Mouse (Mus musculus): ENCODE data around the gene Ank3. TPM values are rescaled to one million over a fixed set of nuclear protein-coding genes. Genes with fewer than 3 reads are reported as not detected.

Ank3 gene
- total and polyA plus RNA-seq, 2 experiments from 2014 or later = 23.4 to 64.7 TPM

- H3K4me1 ChIP-seq (ENCODE audit: control insufficient read depth, insufficient read depth) = peaks cover 29% of the 10 kb centered on the region
- peak; percentile 72 for ATAC-seq (ENCODE audit: insufficient read depth, low read depth)
- H3K27me3 ChIP-seq (ENCODE audit: control insufficient read depth, insufficient read depth, low read length) = no peaks in the 10 kb centered on the region
- peak overlapping the region; percentile 14 for H3K4me3 ChIP-seq (ENCODE audit: low read depth, low read length)
- no peak for TF ChIP-seq CTCF (IDR thresholded peaks at IDR 0.05; ENCODE audit: low read depth)
- 0 out of 2 replicates have a peak, but pooled peaks have one; percentile 19 for TF ChIP-seq EP300 (IDR thresholded peaks at IDR 0.05; ENCODE audit: low read depth)
- H3K9ac ChIP-seq (replicated peaks; ENCODE audit: low read depth, low read length) = no peak overlapping the region
- 48% methylated on average over 16 of the region's 16 CpGs for WGBS
- H3K27ac ChIP-seq (ENCODE audit: low read depth) = peak overlapping the region; percentile 73
- H3K9me3 ChIP-seq (replicated peaks; ENCODE audit: control insufficient read depth, low read length) = no peaks in the 10 kb centered on the region
- DNase-seq (ENCODE audit: low spot score) = peak; percentile 52
- H3K4me2 ChIP-seq (ENCODE audit: low read depth, low read length) = peak overlapping the region; percentile 42
- no peaks in the 10 kb centered on the region for H3K36me3 ChIP-seq (replicated peaks; ENCODE audit: control insufficient read depth, insufficient read depth, low read length)
Observed at GRCm38 (mm10) chr10:69617537-69618112, 219.1 kb downstream of the Ank3 start.

DNA sequence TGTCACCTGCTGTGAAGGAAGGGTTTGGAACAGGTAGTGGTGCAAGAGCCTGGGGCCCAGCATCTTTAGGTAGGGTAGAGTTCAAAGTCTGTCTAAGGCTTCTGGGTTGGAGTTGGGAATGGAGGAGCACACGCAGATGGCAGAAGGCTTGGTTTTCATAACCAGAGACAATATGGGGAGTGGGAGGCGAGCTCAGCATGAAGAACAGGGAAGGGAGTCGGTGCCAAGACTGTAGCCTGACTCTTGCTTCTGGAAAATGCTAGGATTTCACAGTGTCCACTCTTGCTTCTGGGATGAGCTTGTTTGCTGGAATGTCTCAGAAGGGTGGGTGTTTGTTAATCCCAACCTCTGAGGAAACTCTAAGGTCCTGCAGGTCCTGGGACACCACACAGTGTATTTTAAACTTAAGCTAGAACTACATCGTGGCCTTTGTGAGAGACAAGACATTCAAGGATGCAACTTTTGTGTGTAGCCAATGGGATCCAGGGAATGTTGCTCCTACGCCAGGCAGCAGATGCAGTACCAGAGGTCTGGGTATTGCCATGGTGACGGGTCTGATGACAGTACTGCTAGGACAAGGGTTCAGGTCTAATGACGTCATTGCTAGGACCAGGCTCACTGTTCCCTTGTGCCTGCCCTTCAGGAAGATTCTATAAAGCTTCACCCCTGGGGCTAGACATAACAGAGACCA lies 222.3 kb downstream of the Ank3 start:
- 73% methylated on average over 7 of the region's 7 CpGs for WGBS
- peaks cover 29% of the 10 kb centered on the region for H3K4me1 ChIP-seq (ENCODE audit: control insufficient read depth, insufficient read depth)
- TF ChIP-seq EP300 (IDR thresholded peaks at IDR 0.05; ENCODE audit: low read depth) (no peak), CTCF (IDR thresholded peaks at IDR 0.05; ENCODE audit: low read depth) (no peak)
- no peaks in the 10 kb centered on the region for H3K36me3 ChIP-seq (replicated peaks; ENCODE audit: control insufficient read depth, insufficient read depth, low read length)
- no peak overlapping the region for H3K4me3 ChIP-seq (ENCODE audit: low read depth, low read length)
- no peak overlapping the region for H3K4me2 ChIP-seq (ENCODE audit: low read depth, low read length)
- no peak overlapping the region for H3K9ac ChIP-seq (replicated peaks; ENCODE audit: low read depth, low read length)
- ATAC-seq (ENCODE audit: insufficient read depth, low read depth) = no peak
- H3K9me3 ChIP-seq (replicated peaks; ENCODE audit: control insufficient read depth, low read length) = no peaks in the 10 kb centered on the region
- no peak for DNase-seq (ENCODE audit: low spot score)
- no peaks in the 10 kb centered on the region for H3K27me3 ChIP-seq (ENCODE audit: control insufficient read depth, insufficient read depth, low read length)
- H3K27ac ChIP-seq (ENCODE audit: low read depth) = no peak overlapping the region

- DNase-seq (ENCODE audit: low spot score) = no peak
- TF ChIP-seq CTCF (IDR thresholded peaks at IDR 0.05; ENCODE audit: low read depth) = no peak
- TF ChIP-seq EP300 (IDR thresholded peaks at IDR 0.05; ENCODE audit: low read depth) = no peak
- H3K27me3 ChIP-seq (ENCODE audit: control insufficient read depth, insufficient read depth, low read length) = no peaks in the 10 kb centered on the region
Observed at GRCm38 (mm10) chr10:69627767-69628166, 229.2 kb downstream of the Ank3 start.

DNA sequence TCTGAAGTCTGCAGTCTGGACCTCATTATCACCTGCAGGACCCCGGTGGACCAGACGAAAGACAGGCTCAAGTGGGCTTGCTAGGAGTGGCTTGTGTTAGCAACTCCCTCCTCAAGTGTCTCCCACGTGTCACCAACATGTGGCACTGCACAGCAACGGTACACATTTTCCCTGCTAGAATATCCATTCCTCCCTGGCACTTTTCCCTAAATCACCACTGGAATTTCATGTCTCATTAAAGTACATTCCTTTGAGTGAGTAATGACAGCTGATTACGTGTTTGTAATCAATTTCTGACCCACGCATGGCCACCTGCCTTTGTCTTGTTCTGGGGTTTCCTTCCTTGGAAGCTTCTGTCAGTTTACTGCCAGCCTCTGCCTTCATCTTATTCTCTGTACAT lies 230.2 kb downstream of the Ank3 start:
- DNase-seq (ENCODE audit: low spot score) = peak; percentile 22
- H3K36me3 ChIP-seq (replicated peaks; ENCODE audit: control insufficient read depth, insufficient read depth, low read length) = no peaks in the 10 kb centered on the region
- H3K27ac ChIP-seq (ENCODE audit: low read depth) = no peak overlapping the region; the same call in 1 of the 2 replicates
- H3K4me2 ChIP-seq (ENCODE audit: low read depth, low read length) = no peak overlapping the region
- no peak for ATAC-seq (ENCODE audit: insufficient read depth, low read depth)
- H3K9me3 ChIP-seq (replicated peaks; ENCODE audit: control insufficient read depth, low read length) = no peaks in the 10 kb centered on the region
- TF ChIP-seq EP300 (IDR thresholded peaks at IDR 0.05; ENCODE audit: low read depth) (no peak), CTCF (IDR thresholded peaks at IDR 0.05; ENCODE audit: low read depth) (no peak)
- 22% methylated on average over 6 of the region's 6 CpGs for WGBS
- no peak overlapping the region for H3K9ac ChIP-seq (replicated peaks; ENCODE audit: low read depth, low read length)
- no peaks in the 10 kb centered on the region for H3K27me3 ChIP-seq (ENCODE audit: control insufficient read depth, insufficient read depth, low read length)
- no peak overlapping the region for H3K4me3 ChIP-seq (ENCODE audit: low read depth, low read length)
- no peaks in the 10 kb centered on the region for H3K4me1 ChIP-seq (ENCODE audit: control insufficient read depth, insufficient read depth)

More at GRCm38 (mm10) chr10:69627767-69628166, 229.2 kb downstream of the Ank3 start:
- no peak overlapping the region for H3K4me3 ChIP-seq (ENCODE audit: low read depth, low read length)
- no peaks in the 10 kb centered on the region for H3K4me1 ChIP-seq (ENCODE audit: control insufficient read depth, insufficient read depth)
- no peak overlapping the region for H3K27ac ChIP-seq (ENCODE audit: low read depth)
- WGBS = 68% methylated on average over 3 of the region's 3 CpGs
- no peaks in the 10 kb centered on the region for H3K36me3 ChIP-seq (replicated peaks; ENCODE audit: control insufficient read depth, insufficient read depth, low read length)
- H3K4me2 ChIP-seq (ENCODE audit: low read depth, low read length) = no peak overlapping the region
- no peaks in the 10 kb centered on the region for H3K9me3 ChIP-seq (replicated peaks; ENCODE audit: control insufficient read depth, low read length)
- ATAC-seq (ENCODE audit: insufficient read depth, low read depth) = no peak
- no peak overlapping the region for H3K9ac ChIP-seq (replicated peaks; ENCODE audit: low read depth, low read length)

DNA sequence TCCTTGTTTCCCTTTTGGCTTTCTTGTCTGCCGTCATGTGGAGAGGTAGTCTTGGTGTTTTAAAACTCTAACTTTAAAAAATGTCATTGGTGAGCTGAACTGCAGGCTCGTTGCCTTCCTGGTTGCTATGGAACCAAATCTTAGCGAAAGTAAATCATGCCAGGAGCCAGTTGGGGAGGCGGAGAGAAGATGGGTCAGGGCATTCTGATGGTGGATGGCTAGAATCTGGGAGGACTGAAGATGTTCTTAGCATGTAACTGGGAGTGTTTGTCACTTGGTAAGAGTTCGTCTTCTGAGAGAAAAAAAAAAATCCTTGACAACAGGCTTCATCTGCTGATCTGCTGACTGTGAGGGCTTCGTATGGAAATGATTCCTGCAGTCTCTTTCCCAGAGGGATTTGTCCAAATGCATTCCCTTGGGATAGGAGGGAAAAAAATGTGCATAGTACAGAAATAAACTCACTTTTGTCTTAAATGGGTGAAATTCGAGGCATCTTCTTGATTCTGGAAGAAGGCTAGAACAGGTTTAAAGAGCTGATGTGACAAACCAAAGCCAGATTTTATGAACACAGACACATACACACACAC lies 232.3 kb downstream of the Ank3 start:
- no peak for TF ChIP-seq EP300 (IDR thresholded peaks at IDR 0.05; ENCODE audit: low read depth)
- ATAC-seq (ENCODE audit: insufficient read depth, low read depth) = no peak
- Histone ChIP-seq H3K4me1 (ENCODE audit: control insufficient read depth, insufficient read depth) (peaks cover 4% of the 10 kb centered on the region; the same call in 1 of the 2 replicates), H3K4me2 (ENCODE audit: low read depth, low read length) (no peak overlapping the region), H3K36me3 (replicated peaks; ENCODE audit: control insufficient read depth, insufficient read depth, low read length) (no peaks in the 10 kb centered on the region), H3K27ac (ENCODE audit: low read depth) (no peak overlapping the region), H3K4me3 (ENCODE audit: low read depth, low read length) (no peak overlapping the region), H3K9ac (replicated peaks; ENCODE audit: low read depth, low read length) (no peak overlapping the region), H3K9me3 (replicated peaks; ENCODE audit: control insufficient read depth, low read length) (no peaks in the 10 kb centered on the region), H3K27me3 (ENCODE audit: control insufficient read depth, insufficient read depth, low read length) (no peaks in the 10 kb centered on the region)
- WGBS = 57% methylated on average over 7 of the region's 7 CpGs
- DNase-seq (ENCODE audit: low spot score) = no peak
